Mouse (Mus musculus) ES-E14 (cell line): ENCODE measurements around the gene Herc1. TPM values are rescaled to one million over a fixed set of nuclear protein-coding genes. Genes with fewer than 3 reads are reported as not detected.

Source experiments
- DNase-seq: peaks from one replicate; pipeline ENCODE4 v3.0.0-alpha.2; 2013; ENCODE audit warnings: low read depth, low spot score
- H3K27ac ChIP-seq: 2 replicates; pipeline ENCODE4 v1.5.1; 2012; ENCODE audit warnings: low read depth, mild to moderate bottlenecking, low read length, moderate library complexity, mixed read lengths; ENCODE audit not compliant: poor library complexity, insufficient read depth, severe bottlenecking
- H3K36me3 ChIP-seq: 2 replicates; pipeline ENCODE4 v1.6.1; 2012; ENCODE audit warnings: mild to moderate bottlenecking, low read length, moderate library complexity, mixed read lengths; ENCODE audit not compliant: control insufficient read depth, poor library complexity, insufficient read depth, severe bottlenecking
- H3K4me1 ChIP-seq, 2 experiments: fragments of 150-350 bp in 1 of 2; sonication (generic) in 1 of 2; 2 replicates each; pipeline ENCODE4 v1.6.1; 2012; ENCODE audit warnings: low read length in 2 of 2, mild to moderate bottlenecking in 1 of 2, mixed read lengths in 1 of 2; ENCODE audit not compliant: control insufficient read depth in 2 of 2, insufficient read depth in 2 of 2, poor library complexity in 1 of 2
- H3K4me3 ChIP-seq, 2 experiments: fragments of 150-350 bp in 1 of 2; sonication (generic) in 1 of 2; 2 replicates each; pipeline ENCODE4 v1.5.1; 2012; ENCODE audit warnings: low read length in 2 of 2, low read depth in 1 of 2, mild to moderate bottlenecking in 1 of 2, mixed read lengths in 1 of 2; ENCODE audit not compliant: insufficient read depth in 1 of 2, poor library complexity in 1 of 2, severe bottlenecking in 1 of 2
- H3K9ac ChIP-seq: 2 replicates; pipeline ENCODE4 v1.6.1; 2012; ENCODE audit warnings: low read depth, mild to moderate bottlenecking, low read length, mixed read lengths; ENCODE audit not compliant: poor library complexity, insufficient read depth, severe bottlenecking
- H3K9me3 ChIP-seq: fragments of 150-350 bp; sonication (generic); 2 replicates; pipeline ENCODE4 v1.6.1; 2012; ENCODE audit warnings: low read depth, mild to moderate bottlenecking, low read length; ENCODE audit not compliant: control insufficient read depth, insufficient read depth
- CHD2 ChIP-seq: IDR thresholded peaks from 2 replicates; pipeline ENCODE4 v1.6.1; 2014; ENCODE audit warnings: mild to moderate bottlenecking, low read depth, low read length, inconsistent platforms
- HCFC1 ChIP-seq: IDR thresholded peaks from 2 replicates; pipeline ENCODE4 v1.6.1; 2012; ENCODE audit warnings: low read length, inconsistent platforms, borderline replicate concordance; ENCODE audit not compliant: insufficient read depth
- MAFK ChIP-seq: IDR thresholded peaks from 2 replicates; pipeline ENCODE4 v1.6.1; 2014; ENCODE audit warnings: mild to moderate bottlenecking, low read depth, low read length, inconsistent platforms; ENCODE audit not compliant: insufficient read depth
- ZC3H11A ChIP-seq: IDR thresholded peaks from 2 replicates; pipeline ENCODE4 v1.6.1; 2012; ENCODE audit warnings: low read depth, mild to moderate bottlenecking, inconsistent platforms, low read length, borderline replicate concordance
- ZNF384 ChIP-seq: IDR thresholded peaks from 2 replicates; pipeline ENCODE4 v1.6.1; 2012; ENCODE audit warnings: low read depth, low read length, inconsistent platforms
- in situ Hi-C, 2 experiments: fragments of 600-800 bp; cut with MboI; formaldehyde crosslinking; loops; one replicate each; pipeline ENCODE4 v1.15.1; 2025; ENCODE audit warnings: low sequenced_read_pairs in 2 of 2, inconsistent platforms in 1 of 2; ENCODE audit not compliant: unreplicated experiment in 2 of 2
- total RNA-seq: library from RNA; depleted of rRNA; stranded (reverse); fragments of 300-350 nt; gene quantifications from 2 replicates; pipeline ENCODE4 v1.2.3, GENCODE M21; 2012

Gene Herc1
- total RNA-seq, 1 experiment = 43.3 TPM

DNA sequence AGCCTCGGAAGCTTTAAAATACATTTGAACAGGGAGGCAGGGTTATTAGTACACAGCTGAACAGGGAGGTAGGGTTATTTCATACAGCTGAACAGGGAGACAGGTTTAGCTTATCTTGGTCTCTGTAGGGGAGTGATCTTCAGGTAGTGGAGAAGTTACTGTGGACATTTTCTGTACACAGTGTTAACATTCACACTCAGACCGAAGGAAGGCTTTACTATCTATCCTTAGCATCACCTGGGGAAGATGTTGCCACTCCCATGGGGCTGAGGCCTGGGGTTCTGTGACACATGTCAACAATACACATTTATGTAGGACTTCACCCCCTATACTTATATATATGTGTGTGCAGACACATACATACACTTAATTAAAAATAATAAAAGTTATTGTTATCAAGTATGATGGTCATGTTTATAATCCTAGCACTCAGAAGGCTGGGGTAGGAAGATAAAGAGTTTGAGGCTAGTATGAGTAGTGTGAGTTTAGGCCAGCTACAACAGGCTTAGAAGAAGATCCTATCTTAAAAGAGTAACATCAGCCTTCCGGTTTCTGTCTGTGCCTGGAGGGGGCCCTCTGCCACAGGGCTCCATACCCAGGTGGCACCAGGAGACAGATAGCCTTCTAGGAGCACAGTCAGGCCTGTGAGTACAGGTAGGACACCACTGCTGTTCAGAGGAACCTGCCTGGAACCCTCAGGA lies 9.7 kb upstream of the Herc1 start:
- Histone ChIP-seq H3K4me1 (no peaks in the 10 kb centered on the region), H3K9ac (no peak overlapping the region), H3K9me3 (no peaks in the 10 kb centered on the region), H3K4me3 (no peak overlapping the region), H3K27ac (no peak overlapping the region), H3K36me3 (no peaks in the 10 kb centered on the region)
- no peak for DNase-seq
- no peak for TF ChIP-seq ZNF384
- in situ Hi-C loops = no loop called here

DNA sequence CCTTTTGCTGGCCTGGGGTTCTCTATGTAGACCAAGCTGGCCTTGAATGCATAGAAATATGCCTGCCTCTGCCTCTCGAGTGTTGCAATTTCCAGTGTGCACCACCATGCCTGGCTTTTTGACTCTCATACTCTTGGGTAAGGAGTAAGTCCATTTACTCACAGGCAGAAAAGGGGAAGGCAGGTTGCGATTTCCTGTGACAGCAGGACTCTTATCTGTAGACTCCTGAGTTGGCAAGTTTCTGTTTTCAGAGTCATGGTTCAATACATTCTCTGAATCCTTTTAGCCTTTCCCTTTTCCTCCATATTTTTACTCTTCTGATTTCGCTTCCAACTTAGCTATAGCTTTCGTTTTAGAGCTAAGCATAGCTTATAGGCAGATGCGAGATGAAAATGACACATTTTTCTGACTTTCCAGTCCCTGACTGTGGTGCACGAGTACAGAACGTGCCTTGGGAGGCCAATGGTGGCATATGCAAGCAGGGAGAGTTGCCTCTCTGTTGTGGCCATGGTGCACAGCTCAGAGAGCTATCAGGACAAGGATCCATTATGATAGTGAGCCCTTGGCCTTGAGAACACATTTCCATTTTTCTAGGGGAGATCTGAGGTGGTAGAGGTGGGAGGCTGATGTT lies 2.7 kb upstream of the Herc1 start:
- peaks cover 0 to 8% of the 10 kb centered on the region in 2 experiments; a peak in 1 of 4 replicates for H3K4me1 ChIP-seq
- TF ChIP-seq ZC3H11A = no peak
- TF ChIP-seq ZNF384 = no peak
- no peak for TF ChIP-seq MAFK
- TF ChIP-seq HCFC1 = no peak
- no peak for TF ChIP-seq CHD2
- H3K9ac ChIP-seq = no peak overlapping the region
- DNase-seq = no peak
- H3K36me3 ChIP-seq = no peaks in the 10 kb centered on the region
- no peak overlapping the region for H3K27ac ChIP-seq
- H3K4me3 ChIP-seq = no peak overlapping the region
- no peaks in the 10 kb centered on the region for H3K9me3 ChIP-seq
- in situ Hi-C loops = no loop called here

DNA sequence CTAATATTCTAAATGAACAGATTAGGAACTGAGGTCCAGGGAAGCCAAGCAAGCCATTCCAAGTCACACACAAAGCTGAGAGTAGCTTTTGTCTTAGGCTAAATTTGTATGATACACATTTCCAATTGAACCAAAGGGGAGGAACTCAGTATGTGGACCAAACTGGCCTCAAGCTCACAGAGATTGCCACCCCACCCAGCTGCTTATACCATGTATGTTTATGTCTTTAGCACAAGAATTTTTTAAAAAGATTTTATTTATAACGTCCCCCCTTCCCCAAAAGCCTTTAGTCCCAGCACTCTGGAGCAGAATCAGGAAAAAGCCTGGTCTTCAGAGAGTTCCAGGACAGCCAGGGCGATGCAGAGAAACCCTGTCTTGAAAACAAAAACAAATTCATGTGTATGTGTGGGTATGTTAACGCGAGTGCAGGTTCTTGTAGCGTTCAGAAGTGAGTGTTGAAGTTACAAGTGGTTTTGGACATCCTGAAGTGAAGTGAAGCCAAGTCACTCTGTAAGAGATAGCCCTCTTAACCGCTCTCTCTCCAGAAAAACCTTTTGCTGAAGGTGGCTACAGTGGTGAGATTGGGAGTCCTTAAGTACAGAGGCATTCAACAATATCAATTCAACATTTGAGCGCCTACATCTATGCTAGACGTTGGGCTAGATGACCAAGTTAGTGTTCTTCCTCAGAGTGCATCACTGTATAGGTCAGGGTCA lies 948 bp upstream of the Herc1 start:
- H3K27ac ChIP-seq = no peak overlapping the region
- H3K36me3 ChIP-seq = no peaks in the 10 kb centered on the region
- in situ Hi-C loops = no loop called here
- peak overlapping the region; percentile 71 to 93 for H3K4me3 ChIP-seq
- peak overlapping the region; percentile 91; the same call in 1 of the 2 replicates for H3K9ac ChIP-seq
- DNase-seq = no peak
- no peaks in the 10 kb centered on the region for H3K9me3 ChIP-seq
- peaks cover 0 to 8% of the 10 kb centered on the region in 2 experiments; a peak in 1 of 4 replicates for H3K4me1 ChIP-seq
- TF ChIP-seq ZNF384 (no peak), CHD2 (no peak), HCFC1 (no peak), ZC3H11A (no peak), MAFK (no peak)

DNA sequence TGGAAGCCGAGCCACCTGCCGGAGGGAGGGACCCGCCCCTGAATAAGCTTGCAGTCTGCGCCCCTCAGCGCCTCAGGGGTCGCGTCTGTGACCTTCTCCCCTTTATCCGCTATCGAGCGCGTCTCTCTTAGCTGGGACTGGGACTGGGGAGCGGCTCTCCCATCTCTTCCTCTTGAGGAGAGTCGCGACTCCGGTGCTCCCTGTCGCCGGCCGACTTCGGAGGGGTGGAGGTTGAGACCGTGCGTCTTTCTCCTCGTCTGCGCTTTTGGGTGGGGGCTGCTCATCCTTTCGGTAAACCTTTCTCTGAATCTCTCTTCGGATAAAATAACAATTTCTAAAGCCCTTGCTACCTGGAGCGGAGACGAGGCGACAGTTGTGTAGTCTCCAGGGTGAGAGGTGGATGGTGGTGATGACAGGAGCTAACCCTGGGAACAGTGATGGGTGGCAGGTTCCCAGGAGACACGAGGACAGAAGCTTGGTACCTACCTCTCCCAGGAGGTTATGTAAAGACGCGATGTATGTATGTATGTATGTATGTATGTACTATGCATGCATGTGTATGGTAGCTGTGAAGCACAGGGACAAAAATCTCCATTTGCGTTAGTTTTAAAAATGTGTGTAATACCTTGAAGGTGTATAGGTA lies 659 bp downstream of the Herc1 start:
- peak overlapping the region; percentile 92 for H3K9ac ChIP-seq
- in situ Hi-C loops = no loop called here

More for the DNA sequence above, 659 bp downstream of the Herc1 start:
- H3K4me3 ChIP-seq = peak overlapping the region; percentile 71 to 93
- DNase-seq = no peak
- peaks cover 0 to 8% of the 10 kb centered on the region in 2 experiments; a peak in 1 of 4 replicates for H3K4me1 ChIP-seq
- no peak for TF ChIP-seq ZNF384
- TF ChIP-seq CHD2 = no peak
- TF ChIP-seq MAFK = no peak
- no peak; the same call in 1 of the 2 replicates for TF ChIP-seq HCFC1
- no peak for TF ChIP-seq ZC3H11A
- H3K9me3 ChIP-seq = no peaks in the 10 kb centered on the region
- H3K27ac ChIP-seq = peak overlapping the region; percentile 38
- H3K36me3 ChIP-seq = no peaks in the 10 kb centered on the region
